Mouse (Mus musculus): ENCODE results near the gene Dnmt1. TPM values are rescaled to one million over a fixed set of nuclear protein-coding genes. Genes with fewer than 3 reads are reported as not detected.

Gene Dnmt1
- polyA plus RNA-seq, 1 experiment from 2014 or later: 54.5 TPM

DNA sequence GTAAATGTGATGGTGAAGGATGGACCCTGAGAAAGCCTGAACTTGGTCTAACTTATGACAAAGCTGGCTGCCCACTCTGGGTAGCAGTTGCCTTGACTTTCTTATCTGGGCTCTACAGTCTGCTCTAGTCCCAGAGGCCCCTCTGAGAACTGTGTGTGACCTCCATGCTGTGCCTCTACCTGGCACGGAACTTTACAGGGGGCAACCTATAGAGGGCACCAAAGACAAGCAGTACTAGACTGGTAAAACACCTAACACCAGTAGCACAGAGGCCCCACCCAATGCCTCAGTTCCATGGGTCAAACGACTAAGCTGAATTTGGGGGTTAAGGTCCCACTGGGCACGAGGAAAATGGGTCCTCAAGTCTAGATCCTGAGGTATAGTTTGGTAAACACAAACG, 43.5 kb downstream of the Dnmt1 start:
- 63% methylated on average over 4 of the region's 4 CpGs for WGBS (ENCODE audit: insufficient replicate concordance)
- no peak overlapping the region for H3K27ac ChIP-seq (replicated peaks)
- no peak; the same call in 1 of the 2 replicates for ATAC-seq (ENCODE audit: insufficient read depth)

GRCm38 (mm10) chr9:20909948-20910347, 49.7 kb downstream of the Dnmt1 start:
- Histone ChIP-seq H3K4me1 (replicated peaks) (no peaks in the 10 kb centered on the region), H3K9ac (no peak overlapping the region), H3K9me3 (replicated peaks) (no peaks in the 10 kb centered on the region), H3K4me2 (no peak overlapping the region), H3K36me3 (replicated peaks) (peaks cover 100% of the 10 kb centered on the region), H3K4me3 (replicated peaks) (no peak overlapping the region), H3K27me3 (no peaks in the 10 kb centered on the region), H3K27ac (replicated peaks) (no peak overlapping the region)
- no peak for ATAC-seq (ENCODE audit: insufficient read depth)
- 88% methylated on average over 9 of the region's 9 CpGs for WGBS (ENCODE audit: insufficient replicate concordance)

More for the DNA sequence above, 43.5 kb downstream of the Dnmt1 start:
- Histone ChIP-seq H3K27me3 (no peaks in the 10 kb centered on the region), H3K36me3 (replicated peaks) (peaks cover 100% of the 10 kb centered on the region), H3K9ac (no peak overlapping the region), H3K4me2 (no peak overlapping the region), H3K4me3 (replicated peaks) (no peak overlapping the region), H3K4me1 (replicated peaks) (no peaks in the 10 kb centered on the region; the same call in none of the 2 replicates), H3K9me3 (replicated peaks) (no peaks in the 10 kb centered on the region)

- 5% methylated on average over 6 of the region's 6 CpGs for WGBS (ENCODE audit: insufficient replicate concordance)
- Histone ChIP-seq H3K27ac (replicated peaks) (peak overlapping the region; percentile 74), H3K9me3 (replicated peaks) (no peaks in the 10 kb centered on the region), H3K36me3 (replicated peaks) (peaks cover 39% of the 10 kb centered on the region), H3K4me2 (peak overlapping the region; percentile 45), H3K4me1 (replicated peaks) (peaks cover 28% of the 10 kb centered on the region), H3K27me3 (no peaks in the 10 kb centered on the region), H3K9ac (peak overlapping the region; percentile 37; the same call in 1 of the 2 replicates), H3K4me3 (replicated peaks) (0 out of 2 replicates have a peak overlapping the region, but pooled peaks have one; percentile 0)
- peak; percentile 20 for ATAC-seq (ENCODE audit: insufficient read depth)
These were observed 57.6 kb downstream of the Dnmt1 start for GRCm38 (mm10) chr9:20902174-20902491.

GRCm38 (mm10) chr9:20901466-20902173, 58.1 kb downstream of the Dnmt1 start:
- H3K36me3 ChIP-seq (replicated peaks): peaks cover 39% of the 10 kb centered on the region
- H3K4me2 ChIP-seq: peak overlapping the region; percentile 45
- H3K27ac ChIP-seq (replicated peaks): peak overlapping the region; percentile 74
- ATAC-seq (ENCODE audit: insufficient read depth): peak; percentile 33
- 8% methylated on average over 13 of the region's 13 CpGs for WGBS (ENCODE audit: insufficient replicate concordance)
- H3K9ac ChIP-seq: peak overlapping the region; percentile 37
- no peaks in the 10 kb centered on the region for H3K27me3 ChIP-seq
- no peaks in the 10 kb centered on the region for H3K9me3 ChIP-seq (replicated peaks)
- H3K4me3 ChIP-seq (replicated peaks): 0 out of 2 replicates have a peak overlapping the region, but pooled peaks have one; percentile 0
- peaks cover 33% of the 10 kb centered on the region for H3K4me1 ChIP-seq (replicated peaks)

- ATAC-seq (ENCODE audit: insufficient read depth): peak; percentile 82
- peak within 1 kb of the TSS; percentile 79 for H3K4me3 ChIP-seq (replicated peaks)
- H3K27ac ChIP-seq (replicated peaks): peak within 1 kb of the TSS; percentile 71
- peak within 1 kb of the TSS; percentile 82 for H3K9ac ChIP-seq
- peaks cover 41% of the 10 kb centered on the region for H3K4me1 ChIP-seq (replicated peaks)
- 5% methylated on average over 34 of the region's 34 CpGs for WGBS (ENCODE audit: insufficient replicate concordance)
- H3K27me3 ChIP-seq: no peaks in the 10 kb centered on the region
- H3K9me3 ChIP-seq (replicated peaks): no peaks in the 10 kb centered on the region
- H3K36me3 ChIP-seq (replicated peaks): peaks cover 40% of the 10 kb centered on the region
- H3K4me2 ChIP-seq: peak within 1 kb of the TSS; percentile 78
These were observed 61.1 kb downstream of the Dnmt1 start, which contains the start of gene Eif3g for GRCm38 (mm10) chr9:20898511-20899073. Eif3g (minus strand) TSS chr9:20898623.

DNA sequence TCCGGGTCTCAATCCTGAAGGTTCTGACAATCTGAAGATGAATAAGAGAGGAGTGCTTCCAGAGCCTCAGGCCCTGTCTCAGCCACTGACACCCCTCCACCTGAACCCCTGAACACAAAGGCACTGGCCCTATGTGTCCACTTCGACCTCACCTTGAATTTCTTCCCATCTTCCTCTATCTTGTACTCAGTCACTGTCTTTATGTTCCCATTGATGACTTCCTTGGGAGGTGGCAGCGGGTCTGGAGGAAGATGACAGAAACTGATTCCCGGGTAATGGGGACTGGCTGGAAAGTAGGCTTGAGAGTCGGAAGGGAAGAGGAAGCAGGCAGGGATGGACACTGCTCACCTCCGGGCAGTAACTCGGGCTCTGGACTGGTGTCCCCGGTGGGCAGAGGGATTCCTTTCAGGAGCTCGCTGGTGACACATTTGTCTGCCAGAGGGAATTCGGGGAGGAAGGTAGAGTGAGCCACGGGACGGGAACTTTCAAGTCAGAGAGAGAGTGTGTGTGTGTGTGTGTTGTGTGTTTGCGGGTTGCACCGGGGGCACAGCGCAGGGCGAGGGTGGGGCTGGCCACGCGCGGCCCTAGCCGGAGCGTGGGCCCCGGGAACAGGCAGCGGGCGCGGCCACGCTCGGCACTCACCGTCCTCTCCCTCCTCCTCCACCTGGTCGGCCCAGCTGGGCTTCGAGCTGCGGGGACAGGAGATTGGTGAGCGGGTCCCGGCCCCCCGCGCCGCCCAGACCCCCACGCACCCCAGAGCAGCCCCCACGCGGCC, 61.8 kb downstream of the Dnmt1 start:
- Histone ChIP-seq H3K27ac (replicated peaks) (peak overlapping the region; percentile 71), H3K27me3 (no peaks in the 10 kb centered on the region), H3K36me3 (replicated peaks) (peaks cover 44% of the 10 kb centered on the region), H3K4me3 (replicated peaks) (peak overlapping the region; percentile 79), H3K9ac (peak overlapping the region; percentile 82), H3K4me2 (peak overlapping the region; percentile 78), H3K4me1 (replicated peaks) (peaks cover 41% of the 10 kb centered on the region), H3K9me3 (replicated peaks) (no peaks in the 10 kb centered on the region)
- 2% methylated on average over 39 of the region's 39 CpGs for WGBS (ENCODE audit: insufficient replicate concordance)
- ATAC-seq (ENCODE audit: insufficient read depth): peak; percentile 73

DNA sequence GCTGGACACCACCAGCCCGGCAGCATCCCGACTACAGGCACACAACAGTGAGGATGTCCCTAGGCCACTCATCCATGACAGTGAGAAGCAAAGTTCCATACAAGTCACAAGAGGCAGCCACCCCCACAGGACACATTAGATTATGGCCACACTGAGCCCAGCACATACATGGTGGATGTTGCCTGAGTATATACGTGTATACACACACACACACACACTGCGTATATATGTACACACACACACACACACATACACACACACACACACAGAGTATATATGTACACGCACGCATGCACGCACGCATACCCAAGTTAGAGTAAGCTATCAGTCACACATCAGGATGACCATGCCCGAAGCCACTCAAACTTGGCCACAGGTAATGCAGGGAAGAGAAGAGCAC, 64.3 kb downstream of the Dnmt1 start:
- Histone ChIP-seq H3K4me1 (replicated peaks) (peaks cover 45% of the 10 kb centered on the region), H3K36me3 (replicated peaks) (peaks cover 70% of the 10 kb centered on the region)
- ATAC-seq (ENCODE audit: insufficient read depth): no peak

DNA sequence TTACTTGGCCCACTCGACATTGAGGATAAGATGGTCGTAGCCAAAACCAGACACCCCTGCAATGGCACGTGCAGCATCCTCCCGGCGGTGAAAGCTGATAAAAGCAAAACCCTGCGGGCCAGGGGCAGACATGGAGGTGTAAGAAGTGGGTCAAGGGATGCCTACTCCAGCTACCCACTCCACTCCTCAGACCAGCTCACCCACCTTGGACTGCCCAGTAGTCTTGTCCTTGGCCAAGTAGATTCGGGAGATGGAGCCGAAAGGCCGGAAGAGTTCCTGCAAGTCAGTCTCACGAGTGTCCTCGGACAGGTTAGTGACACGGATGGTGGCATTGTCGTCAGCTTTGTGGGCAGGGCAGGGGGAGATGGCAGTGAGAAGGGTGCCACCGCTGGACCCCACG, 65.1 kb downstream of the Dnmt1 start:
- no peak overlapping the region for H3K27ac ChIP-seq (replicated peaks)
- H3K4me3 ChIP-seq (replicated peaks): no peak overlapping the region
- H3K9ac ChIP-seq: no peak overlapping the region
- no peaks in the 10 kb centered on the region for H3K9me3 ChIP-seq (replicated peaks)
- WGBS (ENCODE audit: insufficient replicate concordance): 87% methylated on average over 15 of the region's 15 CpGs
- ATAC-seq (ENCODE audit: insufficient read depth): no peak
- H3K4me1 ChIP-seq (replicated peaks): peaks cover 52% of the 10 kb centered on the region
- H3K27me3 ChIP-seq: no peaks in the 10 kb centered on the region
- H3K4me2 ChIP-seq: no peak overlapping the region
- peaks cover 77% of the 10 kb centered on the region for H3K36me3 ChIP-seq (replicated peaks)

More for the DNA sequence above, 64.3 kb downstream of the Dnmt1 start:
- no peak overlapping the region for H3K9ac ChIP-seq
- no peak overlapping the region for H3K4me3 ChIP-seq (replicated peaks)
- H3K9me3 ChIP-seq (replicated peaks): no peaks in the 10 kb centered on the region
- H3K27ac ChIP-seq (replicated peaks): no peak overlapping the region
- H3K4me2 ChIP-seq: no peak overlapping the region
- H3K27me3 ChIP-seq: no peaks in the 10 kb centered on the region
- WGBS (ENCODE audit: insufficient replicate concordance): 86% methylated on average over 9 of the region's 9 CpGs

DNA sequence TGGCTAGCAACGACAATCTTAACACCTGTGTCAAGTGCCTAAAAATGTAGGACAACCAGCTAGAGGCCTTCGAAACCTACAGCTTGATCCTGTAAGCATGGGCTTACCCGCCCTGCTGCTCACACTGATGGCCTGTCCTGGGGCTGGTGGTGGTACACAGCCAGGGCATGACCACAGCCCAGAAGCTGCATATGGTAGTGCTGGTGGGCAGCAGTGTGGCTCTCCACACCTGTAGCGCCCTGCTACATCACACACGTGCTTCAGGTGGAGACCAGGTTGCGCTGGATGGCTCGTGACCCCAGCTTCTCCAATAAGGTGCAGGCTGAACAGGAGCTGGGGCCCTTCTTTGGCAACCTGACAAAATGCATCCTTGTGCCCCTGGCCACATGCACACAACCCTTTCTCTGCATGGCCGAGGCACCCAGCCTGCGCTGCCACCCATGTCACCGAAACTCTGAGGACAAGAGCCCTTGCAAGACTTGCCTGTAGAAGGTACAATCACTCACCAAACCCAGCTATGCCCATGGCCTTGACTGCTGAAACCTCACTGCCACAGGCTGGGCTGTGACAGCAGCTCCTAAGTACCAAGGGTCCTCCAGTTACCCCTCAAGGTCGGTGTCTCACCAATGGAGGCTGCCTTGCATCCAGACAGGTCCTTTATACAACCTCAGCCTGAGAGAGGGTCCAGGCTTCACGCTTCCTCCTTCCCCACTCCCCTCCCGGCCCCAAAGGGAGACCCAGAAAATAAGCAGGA, 65.9 kb downstream of the Dnmt1 start:
- Histone ChIP-seq H3K9me3 (replicated peaks) (no peaks in the 10 kb centered on the region), H3K9ac (no peak overlapping the region), H3K27ac (replicated peaks) (peak overlapping the region; percentile 39), H3K4me1 (replicated peaks) (peaks cover 56% of the 10 kb centered on the region), H3K27me3 (no peaks in the 10 kb centered on the region), H3K4me2 (no peak overlapping the region), H3K36me3 (replicated peaks) (peaks cover 82% of the 10 kb centered on the region), H3K4me3 (replicated peaks) (no peak overlapping the region)
- no peak for ATAC-seq (ENCODE audit: insufficient read depth)
- WGBS (ENCODE audit: insufficient replicate concordance): 77% methylated on average over 13 of the region's 13 CpGs

DNA sequence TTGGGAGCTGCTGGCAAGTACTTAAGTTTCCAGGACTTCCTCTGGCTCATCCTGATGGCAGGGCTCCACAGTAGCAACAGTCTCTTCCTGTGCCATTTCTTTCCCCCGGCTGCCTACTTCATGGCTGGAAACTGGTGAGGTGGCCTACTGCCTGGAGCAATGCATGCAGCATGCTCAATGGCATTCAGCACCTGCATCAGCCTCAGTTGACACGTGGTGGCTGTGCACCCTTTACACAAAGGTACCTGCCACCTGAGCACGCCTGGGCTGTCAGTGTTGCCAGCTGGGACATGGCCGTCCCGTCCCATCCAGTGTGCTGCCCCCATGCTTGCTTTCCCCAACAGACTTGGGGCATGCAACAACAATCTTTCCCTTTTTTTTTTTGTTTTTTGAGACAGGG, 66.6 kb downstream of the Dnmt1 start:
- Histone ChIP-seq H3K27me3 (no peaks in the 10 kb centered on the region), H3K4me2 (no peak overlapping the region), H3K9ac (no peak overlapping the region), H3K27ac (replicated peaks) (peak overlapping the region; percentile 48; the same call in 1 of the 2 replicates), H3K9me3 (replicated peaks) (no peaks in the 10 kb centered on the region), H3K4me1 (replicated peaks) (peaks cover 59% of the 10 kb centered on the region), H3K4me3 (replicated peaks) (no peak overlapping the region), H3K36me3 (replicated peaks) (peaks cover 82% of the 10 kb centered on the region)
- ATAC-seq (ENCODE audit: insufficient read depth): no peak
- 47% methylated on average over 5 of the region's 5 CpGs for WGBS (ENCODE audit: insufficient replicate concordance)

All from liver, embryonic 15.5 days (tissue).